Mouse (Mus musculus) midbrain, embryonic 12.5 days (tissue): ENCODE measurements at regions not wholly inside any gene's neighbourhood (a gene's known extent, or its start where the extent isn't known, plus 50 kb on each side); places are given as distances from the start of the nearest gene placed in this dataset.

Experiments
- ATAC-seq: fragments of 200-750 bp; cut with Nextera tagmentation; 2 replicates; pipeline ENCODE4 v1.8.0; 2017; ENCODE audit warnings: low read depth, moderate TSS enrichment, moderate library complexity; ENCODE audit not compliant: low FRiP score
- H3K27ac ChIP-seq: fragments of 300-500 bp; sonication (generic); replicated peaks from 2 replicates; pipeline ENCODE4 v1.5.1; 2016; ENCODE audit warnings: mild to moderate bottlenecking
- H3K27me3 ChIP-seq: fragments of 300-500 bp; sonication (generic); 2 replicates; pipeline ENCODE4 v1.6.1; 2016; ENCODE audit warnings: mild to moderate bottlenecking
- H3K36me3 ChIP-seq: fragments of 300-500 bp; sonication (generic); 2 replicates; pipeline ENCODE4 v1.6.1; 2016
- H3K4me1 ChIP-seq: fragments of 300-500 bp; sonication (generic); 2 replicates; pipeline ENCODE4 v1.6.1; 2016
- H3K4me2 ChIP-seq: fragments of 300-500 bp; sonication (generic); replicated peaks from 2 replicates; pipeline ENCODE4 v1.6.1; 2016; ENCODE audit warnings: mild to moderate bottlenecking, moderate library complexity
- H3K4me3 ChIP-seq: fragments of 300-500 bp; sonication (generic); 2 replicates; pipeline ENCODE4 v1.5.1; 2016; ENCODE audit warnings: mild to moderate bottlenecking
- H3K9ac ChIP-seq: fragments of 300-500 bp; sonication (generic); replicated peaks from 2 replicates; pipeline ENCODE4 v1.6.1; 2016; ENCODE audit warnings: mild to moderate bottlenecking, moderate library complexity
- H3K9me3 ChIP-seq: fragments of 300-500 bp; sonication (generic); 2 replicates; pipeline ENCODE4 v1.6.1; 2016; ENCODE audit warnings: mild to moderate bottlenecking
- WGBS: fragments of 180-500 bp; shearing (Covaris S2); methylation state at CpG from one replicate; pipeline ENCODE4 v1.1.7; 2016; 5-methylcytosine and 5-hydroxymethylcytosine counted together

- no peaks in the 10 kb centered on the region for H3K36me3 ChIP-seq
- H3K4me2 ChIP-seq, result no peak overlapping the region
- H3K27ac ChIP-seq, result no peak overlapping the region
- H3K4me1 ChIP-seq, result peaks cover 6% of the 10 kb centered on the region; the same call in 1 of the 2 replicates
- no peak for ATAC-seq
- no peak overlapping the region for H3K9ac ChIP-seq
- WGBS, result 71% methylated on average over 4 of the region's 4 CpGs
- H3K4me3 ChIP-seq, result no peak overlapping the region
- no peaks in the 10 kb centered on the region for H3K27me3 ChIP-seq
- H3K9me3 ChIP-seq, result no peaks in the 10 kb centered on the region
These were observed 824.9 kb upstream of the 2610301B20Rik start for GRCm38 (mm10) chr4:10049411-10049810.

GRCm38 (mm10) chr4:10051296-10052267 is 822.7 kb upstream of the 2610301B20Rik start:
- Histone ChIP-seq H3K4me1 (peaks cover 6% of the 10 kb centered on the region; the same call in 1 of the 2 replicates), H3K36me3 (no peaks in the 10 kb centered on the region), H3K4me3 (no peak overlapping the region), H3K9ac (no peak overlapping the region), H3K9me3 (no peaks in the 10 kb centered on the region), H3K27ac (no peak overlapping the region), H3K27me3 (no peaks in the 10 kb centered on the region), H3K4me2 (no peak overlapping the region)
- 73% methylated on average over 5 of the region's 5 CpGs for WGBS
- ATAC-seq, result peak; percentile 95

GRCm38 (mm10) chr4:10052869-10053268 is 821.4 kb upstream of the 2610301B20Rik start:
- Histone ChIP-seq H3K9me3 (no peaks in the 10 kb centered on the region), H3K9ac (no peak overlapping the region), H3K36me3 (no peaks in the 10 kb centered on the region), H3K4me3 (no peak overlapping the region), H3K4me2 (no peak overlapping the region), H3K27ac (no peak overlapping the region), H3K4me1 (peaks cover 6% of the 10 kb centered on the region; the same call in 1 of the 2 replicates), H3K27me3 (no peaks in the 10 kb centered on the region)
- ATAC-seq, result no peak

- H3K4me1 ChIP-seq, result no peaks in the 10 kb centered on the region
- no peak overlapping the region for H3K4me3 ChIP-seq
- H3K36me3 ChIP-seq, result no peaks in the 10 kb centered on the region
- H3K9me3 ChIP-seq, result no peaks in the 10 kb centered on the region
- WGBS, result 89% methylated on average over 5 of the region's 5 CpGs
- H3K27ac ChIP-seq, result no peak overlapping the region
- no peaks in the 10 kb centered on the region for H3K27me3 ChIP-seq
- no peak for ATAC-seq
- H3K9ac ChIP-seq, result no peak overlapping the region
- H3K4me2 ChIP-seq, result no peak overlapping the region
These were observed 801.7 kb upstream of the 2610301B20Rik start for GRCm38 (mm10) chr4:10072500-10073106.

GRCm38 (mm10) chr4:10079565-10080169 is 794.6 kb upstream of the 2610301B20Rik start:
- H3K36me3 ChIP-seq, result no peaks in the 10 kb centered on the region
- no peak overlapping the region for H3K4me2 ChIP-seq
- H3K27ac ChIP-seq, result no peak overlapping the region
- ATAC-seq, result no peak
- no peaks in the 10 kb centered on the region for H3K27me3 ChIP-seq
- 64% methylated on average over 3 of the region's 3 CpGs for WGBS
- no peak overlapping the region for H3K9ac ChIP-seq
- H3K4me1 ChIP-seq, result no peaks in the 10 kb centered on the region
- no peak overlapping the region for H3K4me3 ChIP-seq
- no peaks in the 10 kb centered on the region for H3K9me3 ChIP-seq

- H3K27me3 ChIP-seq, result no peaks in the 10 kb centered on the region
- H3K27ac ChIP-seq, result no peak overlapping the region
- no peak for ATAC-seq
- H3K4me1 ChIP-seq, result no peaks in the 10 kb centered on the region
- H3K9ac ChIP-seq, result no peak overlapping the region
- no peak overlapping the region for H3K4me3 ChIP-seq
- no peaks in the 10 kb centered on the region for H3K36me3 ChIP-seq
- H3K4me2 ChIP-seq, result no peak overlapping the region
- H3K9me3 ChIP-seq, result no peaks in the 10 kb centered on the region
- WGBS, result 82% methylated on average over 4 of the region's 4 CpGs
These were observed 759.5 kb upstream of the 2610301B20Rik start for GRCm38 (mm10) chr4:10114831-10115230.

DNA sequence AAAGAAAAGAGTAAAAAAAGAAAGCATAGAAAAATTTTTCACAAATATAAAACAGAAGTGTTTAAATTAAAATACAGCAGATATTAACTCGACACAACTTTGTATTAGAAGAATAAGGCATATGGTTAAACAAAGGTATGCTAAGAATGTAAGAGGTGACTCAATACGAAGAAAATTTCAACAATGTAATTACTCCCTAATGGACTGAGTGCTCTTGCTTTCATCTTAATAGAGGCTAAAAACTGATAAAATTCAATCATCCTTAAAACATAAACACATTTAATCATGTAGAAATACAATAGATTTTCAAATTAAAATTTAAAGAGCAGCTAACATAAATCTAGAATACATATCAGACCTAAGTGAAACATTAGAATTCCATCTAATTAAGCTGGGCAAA is 756.3 kb upstream of the 2610301B20Rik start:
- ATAC-seq, result no peak

GRCm38 (mm10) chr4:10124252-10124651 is 750.0 kb upstream of the 2610301B20Rik start:
- no peak overlapping the region for H3K27ac ChIP-seq
- H3K36me3 ChIP-seq, result no peaks in the 10 kb centered on the region
- no peak for ATAC-seq
- H3K27me3 ChIP-seq, result no peaks in the 10 kb centered on the region
- H3K4me1 ChIP-seq, result no peaks in the 10 kb centered on the region
- 69% methylated on average over 2 of the region's 2 CpGs for WGBS
- no peak overlapping the region for H3K4me2 ChIP-seq
- no peak overlapping the region for H3K9ac ChIP-seq
- no peak overlapping the region for H3K4me3 ChIP-seq
- H3K9me3 ChIP-seq, result no peaks in the 10 kb centered on the region

More for the DNA sequence above, 756.3 kb upstream of the 2610301B20Rik start:
- Histone ChIP-seq H3K4me3 (no peak overlapping the region), H3K27me3 (no peaks in the 10 kb centered on the region), H3K4me1 (no peaks in the 10 kb centered on the region), H3K36me3 (no peaks in the 10 kb centered on the region), H3K9ac (no peak overlapping the region), H3K9me3 (no peaks in the 10 kb centered on the region), H3K27ac (no peak overlapping the region), H3K4me2 (no peak overlapping the region)
- WGBS, result 75% methylated on average over 2 of the region's 2 CpGs

DNA sequence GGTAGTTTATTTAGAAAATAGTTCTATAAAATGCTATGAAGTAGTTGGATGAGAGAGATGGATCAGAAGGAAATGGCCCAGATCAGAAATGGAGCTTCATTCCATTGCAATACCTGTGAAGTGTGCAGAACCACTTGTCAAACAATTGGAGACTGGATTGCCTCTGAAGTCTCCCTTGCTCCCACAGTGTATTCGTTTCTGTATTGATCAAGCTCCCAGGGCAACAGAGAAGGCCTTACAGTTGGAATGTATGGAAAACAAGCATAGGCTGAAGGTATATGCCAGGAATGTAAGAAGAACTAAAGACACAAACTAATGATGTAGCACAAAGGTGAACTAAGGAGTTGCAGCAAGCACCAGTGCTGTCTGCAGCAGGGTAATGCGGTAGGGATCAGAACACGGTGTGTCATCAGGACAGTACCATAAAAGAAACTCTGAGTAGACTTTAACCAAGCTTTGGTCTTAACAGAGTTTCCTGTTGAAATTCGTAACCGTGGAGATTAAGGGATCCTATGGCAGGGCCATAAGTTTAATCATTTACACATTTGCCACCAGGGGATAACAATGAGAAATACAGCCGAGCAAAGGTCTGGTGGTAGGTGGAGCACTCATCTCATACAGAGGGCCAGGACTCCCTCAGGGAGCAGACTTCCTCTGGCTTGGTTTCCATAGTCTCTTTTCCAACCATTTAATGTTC is 732.9 kb upstream of the 2610301B20Rik start:
- H3K27me3 ChIP-seq, result no peaks in the 10 kb centered on the region
- H3K4me2 ChIP-seq, result no peak overlapping the region
- no peaks in the 10 kb centered on the region for H3K4me1 ChIP-seq
- H3K36me3 ChIP-seq, result no peaks in the 10 kb centered on the region
- H3K9ac ChIP-seq, result no peak overlapping the region
- no peak overlapping the region for H3K4me3 ChIP-seq
- no peak for ATAC-seq
- WGBS, result 76% methylated on average over 6 of the region's 6 CpGs
- H3K27ac ChIP-seq, result no peak overlapping the region
- no peaks in the 10 kb centered on the region for H3K9me3 ChIP-seq

DNA sequence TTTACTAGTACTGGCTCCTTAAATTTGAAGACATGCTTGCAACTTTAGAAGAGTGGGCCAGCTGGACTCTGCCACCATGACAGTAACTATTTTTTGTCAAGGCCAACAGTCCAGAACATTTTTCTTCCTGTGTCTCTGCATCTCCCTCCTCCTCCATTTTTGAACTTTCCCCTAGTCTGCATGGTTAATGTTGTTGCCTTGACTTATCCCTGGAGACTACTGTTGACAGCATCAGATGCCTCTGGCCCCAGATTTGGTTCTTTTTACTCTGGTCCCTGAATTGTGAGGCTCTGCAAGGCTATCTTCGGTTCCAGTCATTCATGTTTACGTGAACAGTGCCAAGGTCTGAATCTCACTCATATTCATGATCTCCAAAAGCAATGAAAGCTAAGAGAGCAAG is 724.4 kb upstream of the 2610301B20Rik start:
- Histone ChIP-seq H3K27ac (no peak overlapping the region), H3K9ac (no peak overlapping the region), H3K27me3 (no peaks in the 10 kb centered on the region), H3K9me3 (no peaks in the 10 kb centered on the region), H3K4me1 (no peaks in the 10 kb centered on the region), H3K36me3 (no peaks in the 10 kb centered on the region), H3K4me3 (no peak overlapping the region), H3K4me2 (no peak overlapping the region)
- WGBS, result 88% methylated on average over 2 of the region's 2 CpGs
- ATAC-seq, result no peak

DNA sequence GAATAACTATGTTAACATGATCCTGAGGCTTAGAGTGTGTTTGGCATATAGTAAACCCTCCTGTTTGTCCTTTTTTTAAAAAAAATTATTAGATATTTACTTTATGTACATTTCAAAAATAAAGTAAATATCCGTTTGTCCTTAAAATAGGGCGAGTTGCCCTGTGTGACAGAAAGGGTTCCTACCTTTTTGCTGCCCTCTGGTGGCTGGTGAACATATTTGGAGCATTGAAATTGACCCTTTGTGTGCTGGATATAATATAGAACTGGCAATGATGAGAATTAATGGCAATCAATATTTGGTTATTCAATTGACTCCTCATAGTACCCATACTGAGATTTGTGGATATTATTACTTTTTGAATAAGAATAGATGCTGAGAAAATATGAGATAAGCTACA is 723.8 kb upstream of the 2610301B20Rik start:
- H3K4me2 ChIP-seq, result no peak overlapping the region
- whole genome bisulfite sequencing, result 18% methylated on average over 2 of the region's 2 CpGs
- no peaks in the 10 kb centered on the region for H3K27me3 ChIP-seq
- no peaks in the 10 kb centered on the region for H3K9me3 ChIP-seq
- no peak overlapping the region for H3K9ac ChIP-seq
- H3K36me3 ChIP-seq, result no peaks in the 10 kb centered on the region
- H3K27ac ChIP-seq, result no peak overlapping the region
- ATAC-seq, result no peak
- H3K4me1 ChIP-seq, result no peaks in the 10 kb centered on the region
- H3K4me3 ChIP-seq, result no peak overlapping the region
